In genomic region chr9:122572836-122573267, GRCm38 (mm10) we compare ENCODE assay signal across 8 mouse cellular contexts.
DNase-seq lines count a peak whose midpoint lies in the region; ATAC-seq and TF ChIP-seq lines count a peak whose summit lies in the region.

No protein-coding gene starts in this region.

- peaks cover 19% of the 10 kb centered on the region; the same call in 1 of the 2 replicates for H3K4me1 ChIP-seq in kidney, embryonic 14.5 days (ENCODE audit: control insufficient read depth, insufficient read depth, low read length)
- H3K4me1 ChIP-seq in embryonic facial prominence, embryonic 12.5 days, result peaks cover 19% of the 10 kb centered on the region
- peaks cover 11% of the 10 kb centered on the region; the same call in 1 of the 2 replicates for H3K4me1 ChIP-seq in intestine, embryonic 14.5 days (replicated peaks; ENCODE audit: control insufficient read depth, insufficient read depth, low read length)
- peaks cover 51% of the 10 kb centered on the region for H3K4me1 ChIP-seq in neural tube, embryonic 13.5 days (replicated peaks)
- H3K4me1 ChIP-seq in thymus, adult 2 months (replicated peaks; ENCODE audit: control insufficient read depth, insufficient read depth, low read length), result no peaks in the 10 kb centered on the region

- DNase-seq in kidney, adult 11 months, result no peak
- no peak for DNase-seq in intestine, embryonic 14.5 days (ENCODE audit: low spot score)
- DNase-seq in ovary, postnatal 14 days (ENCODE audit: low spot score), result no peak
- DNase-seq in cerebellum, adult 11 months, result no peak
- DNase-seq in thymus, adult 2 months, result no peak

- 2% methylated on average over 13 of the region's 13 CpGs for WGBS in kidney, embryonic 14.5 days
- WGBS in embryonic facial prominence, embryonic 12.5 days, result under 1% methylated on average over 13 of the region's 13 CpGs
- under 1% methylated on average over 13 of the region's 13 CpGs for WGBS in intestine, embryonic 14.5 days
- WGBS in neural tube, embryonic 13.5 days, result 2% methylated on average over 13 of the region's 13 CpGs
- WGBS in thymus, adult 2 months, result 7% methylated on average over 13 of the region's 13 CpGs

- TF ChIP-seq POLR2A in thymus, adult 2 months (IDR thresholded peaks at IDR 0.05; ENCODE audit: control insufficient read depth, extremely low read depth, insufficient read depth, low read length, poor library complexity), result no peak

- H3K27me3 ChIP-seq in kidney, embryonic 14.5 days (ENCODE audit: control insufficient read depth, insufficient read depth, low read length), result peaks cover 81% of the 10 kb centered on the region
- H3K27me3 ChIP-seq in embryonic facial prominence, embryonic 12.5 days, result peaks cover 69% of the 10 kb centered on the region
- peaks cover 79% of the 10 kb centered on the region for H3K27me3 ChIP-seq in intestine, embryonic 14.5 days (replicated peaks; ENCODE audit: control insufficient read depth, insufficient read depth, low read length)
- peaks cover 81% of the 10 kb centered on the region for H3K27me3 ChIP-seq in neural tube, embryonic 13.5 days
- peaks cover 26% of the 10 kb centered on the region for H3K27me3 ChIP-seq in thymus, adult 2 months (ENCODE audit: control insufficient read depth, insufficient read depth, low read length)

- TF ChIP-seq CTCF in thymus, adult 2 months (IDR thresholded peaks at IDR 0.05; ENCODE audit: borderline replicate concordance, control insufficient read depth, extremely low read depth, insufficient read depth, low read length, poor library complexity), result no peak

- H3K4me3 ChIP-seq in kidney, embryonic 14.5 days (ENCODE audit: low read length), result peak overlapping the region; percentile 53
- H3K4me3 ChIP-seq in embryonic facial prominence, embryonic 12.5 days, result peak overlapping the region; percentile 58
- peak overlapping the region; percentile 49 for H3K4me3 ChIP-seq in intestine, embryonic 14.5 days (ENCODE audit: low read depth, low read length)
- peak overlapping the region; percentile 60 for H3K4me3 ChIP-seq in neural tube, embryonic 13.5 days
- no peak overlapping the region for H3K4me3 ChIP-seq in thymus, adult 2 months (ENCODE audit: control insufficient read depth, insufficient read depth, low read length)

- H3K9ac ChIP-seq in kidney, embryonic 14.5 days (ENCODE audit: low read depth, low read length), result no peak overlapping the region; the same call in 1 of the 2 replicates
- H3K9ac ChIP-seq in embryonic facial prominence, embryonic 12.5 days, result peak overlapping the region; percentile 59
- H3K9ac ChIP-seq in intestine, embryonic 14.5 days (ENCODE audit: low read length), result peak overlapping the region; percentile 27; the same call in 1 of the 2 replicates
- H3K9ac ChIP-seq in neural tube, embryonic 13.5 days, result peak overlapping the region; percentile 81

- ATAC-seq in kidney, embryonic 14.5 days (ENCODE audit: low FRiP score, low TSS enrichment), result no peak
- no peak for ATAC-seq in embryonic facial prominence, embryonic 12.5 days (ENCODE audit: insufficient number of reproducible peaks, insufficient read depth, low FRiP score, low TSS enrichment)
- no peak for ATAC-seq in intestine, embryonic 14.5 days (replicated peaks; ENCODE audit: low FRiP score, low TSS enrichment, low read depth)
- ATAC-seq in neural tube, embryonic 13.5 days (ENCODE audit: low read depth), result no peak

- H3K36me3 ChIP-seq in kidney, embryonic 14.5 days (ENCODE audit: control insufficient read depth, insufficient read depth, low read length), result no peaks in the 10 kb centered on the region
- no peaks in the 10 kb centered on the region for H3K36me3 ChIP-seq in embryonic facial prominence, embryonic 12.5 days
- H3K36me3 ChIP-seq in intestine, embryonic 14.5 days (ENCODE audit: control insufficient read depth, insufficient read depth, low read length), result no peaks in the 10 kb centered on the region
- peaks cover 3% of the 10 kb centered on the region; the same call in 1 of the 2 replicates for H3K36me3 ChIP-seq in neural tube, embryonic 13.5 days
- no peaks in the 10 kb centered on the region for H3K36me3 ChIP-seq in thymus, adult 2 months (ENCODE audit: control insufficient read depth, insufficient read depth, low read length)

- peak overlapping the region; percentile 95 for H3K4me2 ChIP-seq in kidney, embryonic 14.5 days (replicated peaks; ENCODE audit: low read depth, low read length)
- H3K4me2 ChIP-seq in embryonic facial prominence, embryonic 12.5 days (replicated peaks), result peak overlapping the region; percentile 95
- H3K4me2 ChIP-seq in intestine, embryonic 14.5 days (ENCODE audit: low read length), result peak overlapping the region; percentile 96
- peak overlapping the region; percentile 71 for H3K4me2 ChIP-seq in neural tube, embryonic 13.5 days

- no peaks in the 10 kb centered on the region for H3K9me3 ChIP-seq in kidney, embryonic 14.5 days (ENCODE audit: control insufficient read depth, low read length)
- no peaks in the 10 kb centered on the region for H3K9me3 ChIP-seq in embryonic facial prominence, embryonic 12.5 days
- no peaks in the 10 kb centered on the region for H3K9me3 ChIP-seq in intestine, embryonic 14.5 days (ENCODE audit: control insufficient read depth, low read length)
- no peaks in the 10 kb centered on the region for H3K9me3 ChIP-seq in neural tube, embryonic 13.5 days

- H3K27ac ChIP-seq in kidney, embryonic 14.5 days (ENCODE audit: low read depth, low read length), result no peak overlapping the region
- H3K27ac ChIP-seq in embryonic facial prominence, embryonic 12.5 days, result no peak overlapping the region
- H3K27ac ChIP-seq in intestine, embryonic 14.5 days (ENCODE audit: low read depth), result no peak overlapping the region
- peak overlapping the region; percentile 86 for H3K27ac ChIP-seq in neural tube, embryonic 13.5 days (replicated peaks)
- no peak overlapping the region for H3K27ac ChIP-seq in thymus, adult 2 months (ENCODE audit: control insufficient read depth, insufficient read depth, low read length)
